Mouse (Mus musculus): Measurements from ENCODE around the gene Bhlha15. TPM values are rescaled to one million over a fixed set of nuclear protein-coding genes. Genes with fewer than 3 reads are reported as not detected.

The Bhlha15 gene
- polyA plus RNA-seq, 1 experiment from 2014 or later: 0.54 TPM

- H3K4me1 ChIP-seq (replicated peaks; ENCODE audit: insufficient read depth, low read length): peaks cover 2% of the 10 kb centered on the region; the same call in 1 of the 2 replicates
- H3K36me3 ChIP-seq (ENCODE audit: insufficient read depth, low read length): 0 out of 2 replicates have a peak, but pooled peaks cover under 1% of the 10 kb centered on the region
- 85% methylated on average over 8 of the region's 8 CpGs for WGBS
- H3K9me3 ChIP-seq (replicated peaks; ENCODE audit: low read length): no peaks in the 10 kb centered on the region
- no peak overlapping the region for H3K4me2 ChIP-seq (ENCODE audit: low read length)
- no peaks in the 10 kb centered on the region for H3K27me3 ChIP-seq (ENCODE audit: insufficient read depth, low read length)
- ATAC-seq (replicated peaks; ENCODE audit: low FRiP score, low read depth) (no peak), DNase-seq (ENCODE audit: low spot score) (no peak)
- H3K4me3 ChIP-seq (replicated peaks; ENCODE audit: low read depth, low read length): no peak overlapping the region
- TF ChIP-seq CTCF (IDR thresholded peaks at IDR 0.05; ENCODE audit: low read depth): no peak
- no peak overlapping the region for H3K27ac ChIP-seq
- no peak overlapping the region for H3K9ac ChIP-seq (ENCODE audit: low read depth, low read length)
Observed at GRCm38 (mm10) chr5:144195567-144195966, 5.5 kb downstream of the Bhlha15 start.

GRCm38 (mm10) chr5:144200616-144201015 lies 10.5 kb downstream of the Bhlha15 start:
- 78% methylated on average over 11 of the region's 11 CpGs for WGBS

GRCm38 (mm10) chr5:144202430-144202829 lies 12.3 kb downstream of the Bhlha15 start:
- Histone ChIP-seq H3K36me3 (ENCODE audit: insufficient read depth, low read length) (peaks cover 29% of the 10 kb centered on the region), H3K9me3 (replicated peaks; ENCODE audit: low read length) (no peaks in the 10 kb centered on the region), H3K9ac (ENCODE audit: low read depth, low read length) (no peak overlapping the region), H3K4me3 (replicated peaks; ENCODE audit: low read depth, low read length) (no peak overlapping the region), H3K27ac (no peak overlapping the region), H3K4me1 (replicated peaks; ENCODE audit: insufficient read depth, low read length) (no peaks in the 10 kb centered on the region; the same call in 1 of the 2 replicates), H3K4me2 (ENCODE audit: low read length) (no peak overlapping the region), H3K27me3 (ENCODE audit: insufficient read depth, low read length) (no peaks in the 10 kb centered on the region)
- peak; percentile 43; the same call in 1 of the 2 replicates for TF ChIP-seq CTCF (IDR thresholded peaks at IDR 0.05; ENCODE audit: low read depth)
- WGBS: 98% methylated on average over 6 of the region's 6 CpGs
- DNase-seq (ENCODE audit: low spot score) (no peak), ATAC-seq (replicated peaks; ENCODE audit: low FRiP score, low read depth) (no peak)

More at GRCm38 (mm10) chr5:144200616-144201015, 10.5 kb downstream of the Bhlha15 start:
- Histone ChIP-seq H3K27me3 (ENCODE audit: insufficient read depth, low read length) (no peaks in the 10 kb centered on the region), H3K4me1 (replicated peaks; ENCODE audit: insufficient read depth, low read length) (no peaks in the 10 kb centered on the region; the same call in 1 of the 2 replicates), H3K27ac (no peak overlapping the region), H3K4me2 (ENCODE audit: low read length) (no peak overlapping the region), H3K9ac (ENCODE audit: low read depth, low read length) (no peak overlapping the region), H3K4me3 (replicated peaks; ENCODE audit: low read depth, low read length) (no peak overlapping the region), H3K36me3 (ENCODE audit: insufficient read depth, low read length) (peaks cover 24% of the 10 kb centered on the region), H3K9me3 (replicated peaks; ENCODE audit: low read length) (no peaks in the 10 kb centered on the region)
- no peak for DNase-seq (ENCODE audit: low spot score)
- no peak for TF ChIP-seq CTCF (IDR thresholded peaks at IDR 0.05; ENCODE audit: low read depth)
- ATAC-seq (replicated peaks; ENCODE audit: low FRiP score, low read depth): no peak

GRCm38 (mm10) chr5:144203398-144203959 lies 13.4 kb downstream of the Bhlha15 start:
- Histone ChIP-seq H3K4me3 (replicated peaks; ENCODE audit: low read depth, low read length) (no peak overlapping the region), H3K4me2 (ENCODE audit: low read length) (no peak overlapping the region), H3K4me1 (replicated peaks; ENCODE audit: insufficient read depth, low read length) (no peaks in the 10 kb centered on the region; the same call in 1 of the 2 replicates), H3K9me3 (replicated peaks; ENCODE audit: low read length) (no peaks in the 10 kb centered on the region), H3K27me3 (ENCODE audit: insufficient read depth, low read length) (no peaks in the 10 kb centered on the region), H3K9ac (ENCODE audit: low read depth, low read length) (no peak overlapping the region), H3K36me3 (ENCODE audit: insufficient read depth, low read length) (peaks cover 34% of the 10 kb centered on the region), H3K27ac (no peak overlapping the region)
- DNase-seq (ENCODE audit: low spot score) (no peak), ATAC-seq (replicated peaks; ENCODE audit: low FRiP score, low read depth) (no peak)
- TF ChIP-seq CTCF (IDR thresholded peaks at IDR 0.05; ENCODE audit: low read depth): no peak
- 93% methylated on average over 10 of the region's 10 CpGs for WGBS

GRCm38 (mm10) chr5:144204303-144204702 lies 14.2 kb downstream of the Bhlha15 start:
- no peak for TF ChIP-seq CTCF (IDR thresholded peaks at IDR 0.05; ENCODE audit: low read depth)
- H3K36me3 ChIP-seq (ENCODE audit: insufficient read depth, low read length): peaks cover 37% of the 10 kb centered on the region
- WGBS: 95% methylated on average over 12 of the region's 12 CpGs
- H3K9me3 ChIP-seq (replicated peaks; ENCODE audit: low read length): no peaks in the 10 kb centered on the region
- H3K27ac ChIP-seq: no peak overlapping the region
- ATAC-seq (replicated peaks; ENCODE audit: low FRiP score, low read depth) (no peak), DNase-seq (ENCODE audit: low spot score) (no peak)
- H3K9ac ChIP-seq (ENCODE audit: low read depth, low read length): no peak overlapping the region
- H3K4me1 ChIP-seq (replicated peaks; ENCODE audit: insufficient read depth, low read length): no peaks in the 10 kb centered on the region; the same call in 1 of the 2 replicates
- H3K4me3 ChIP-seq (replicated peaks; ENCODE audit: low read depth, low read length): no peak overlapping the region
- no peaks in the 10 kb centered on the region for H3K27me3 ChIP-seq (ENCODE audit: insufficient read depth, low read length)
- H3K4me2 ChIP-seq (ENCODE audit: low read length): no peak overlapping the region

- TF ChIP-seq CTCF (IDR thresholded peaks at IDR 0.05; ENCODE audit: low read depth): peak; percentile 30; the same call in 1 of the 2 replicates
- H3K4me1 ChIP-seq (replicated peaks; ENCODE audit: insufficient read depth, low read length): no peaks in the 10 kb centered on the region
- no peaks in the 10 kb centered on the region for H3K27me3 ChIP-seq (ENCODE audit: insufficient read depth, low read length)
- H3K27ac ChIP-seq: no peak overlapping the region
- WGBS: 72% methylated on average over 10 of the region's 10 CpGs
- DNase-seq (ENCODE audit: low spot score) (no peak), ATAC-seq (replicated peaks; ENCODE audit: low FRiP score, low read depth) (no peak)
- no peak overlapping the region for H3K4me3 ChIP-seq (replicated peaks; ENCODE audit: low read depth, low read length)
- H3K9me3 ChIP-seq (replicated peaks; ENCODE audit: low read length): no peaks in the 10 kb centered on the region
- H3K9ac ChIP-seq (ENCODE audit: low read depth, low read length): no peak overlapping the region
- H3K36me3 ChIP-seq (ENCODE audit: insufficient read depth, low read length): peaks cover 42% of the 10 kb centered on the region
- no peak overlapping the region for H3K4me2 ChIP-seq (ENCODE audit: low read length)
Observed at GRCm38 (mm10) chr5:144204911-144205310, 14.8 kb downstream of the Bhlha15 start.
